Mouse (Mus musculus) testis, adult 2 months (tissue): ENCODE results near the gene Cd3e. TPM values are rescaled to one million over a fixed set of nuclear protein-coding genes. Genes with fewer than 3 reads are reported as not detected.

ENCODE experiments used
- H3K27ac ChIP-seq: fragments of 200-500 bp; 2 replicates; pipeline ENCODE4 v1.5.1; 2012; ENCODE audit warnings: low read depth, low read length; ENCODE audit not compliant: control insufficient read depth, insufficient read depth
- H3K27me3 ChIP-seq: fragments of 200-500 bp; 2 replicates; pipeline ENCODE4 v1.6.1; 2012; ENCODE audit warnings: mild to moderate bottlenecking, low read length, moderate library complexity; ENCODE audit not compliant: control insufficient read depth, insufficient read depth
- H3K36me3 ChIP-seq: fragments of 200-500 bp; 2 replicates; pipeline ENCODE4 v1.6.1; 2012; ENCODE audit warnings: mild to moderate bottlenecking, low read length; ENCODE audit not compliant: control insufficient read depth, insufficient read depth
- H3K4me1 ChIP-seq: fragments of 200-500 bp; 2 replicates; pipeline ENCODE4 v1.6.1; 2012; ENCODE audit warnings: low read length; ENCODE audit not compliant: control insufficient read depth, insufficient read depth
- H3K4me3 ChIP-seq: fragments of 200-500 bp; 2 replicates; pipeline ENCODE4 v1.5.1; 2012; ENCODE audit warnings: low read depth, mild to moderate bottlenecking, low read length, moderate library complexity, mixed read lengths; ENCODE audit not compliant: control insufficient read depth
- CTCF ChIP-seq: fragments of 200-500 bp; IDR thresholded peaks from 2 replicates; pipeline ENCODE4 v1.5.1; 2012; ENCODE audit warnings: low read depth, mild to moderate bottlenecking, inconsistent platforms, low read length, moderate library complexity; ENCODE audit not compliant: control insufficient read depth, insufficient read depth, insufficient replicate concordance
- POLR2A ChIP-seq: fragments of 200-500 bp; IDR thresholded peaks from 2 replicates; pipeline ENCODE4 v1.6.1; 2012; ENCODE audit warnings: low read depth, mild to moderate bottlenecking, inconsistent platforms, low read length, moderate library complexity; ENCODE audit not compliant: control insufficient read depth
- polyA plus RNA-seq: library from polyadenylated mRNA; depleted of rRNA; stranded (reverse); fragments of >200 nt; gene quantifications from 2 replicates; pipeline ENCODE4 v1.2.3, GENCODE M21; 2012

Cd3e gene
- polyA plus RNA-seq, 1 experiment = 0.43 TPM

- H3K4me3 ChIP-seq = no peak overlapping the region
- no peaks in the 10 kb centered on the region for H3K4me1 ChIP-seq
- no peaks in the 10 kb centered on the region for H3K36me3 ChIP-seq
- H3K27me3 ChIP-seq = no peaks in the 10 kb centered on the region
- TF ChIP-seq POLR2A (no peak), CTCF (no peak)
- H3K27ac ChIP-seq = no peak overlapping the region
These were observed 22.8 kb upstream of the Cd3e start for GRCm38 (mm10) chr9:45032261-45032660.

GRCm38 (mm10) chr9:45030341-45030740 is 20.9 kb upstream of the Cd3e start:
- Histone ChIP-seq H3K27me3 (no peaks in the 10 kb centered on the region), H3K4me3 (no peak overlapping the region), H3K27ac (no peak overlapping the region), H3K4me1 (no peaks in the 10 kb centered on the region), H3K36me3 (no peaks in the 10 kb centered on the region)
- TF ChIP-seq POLR2A (no peak), CTCF (no peak)

DNA sequence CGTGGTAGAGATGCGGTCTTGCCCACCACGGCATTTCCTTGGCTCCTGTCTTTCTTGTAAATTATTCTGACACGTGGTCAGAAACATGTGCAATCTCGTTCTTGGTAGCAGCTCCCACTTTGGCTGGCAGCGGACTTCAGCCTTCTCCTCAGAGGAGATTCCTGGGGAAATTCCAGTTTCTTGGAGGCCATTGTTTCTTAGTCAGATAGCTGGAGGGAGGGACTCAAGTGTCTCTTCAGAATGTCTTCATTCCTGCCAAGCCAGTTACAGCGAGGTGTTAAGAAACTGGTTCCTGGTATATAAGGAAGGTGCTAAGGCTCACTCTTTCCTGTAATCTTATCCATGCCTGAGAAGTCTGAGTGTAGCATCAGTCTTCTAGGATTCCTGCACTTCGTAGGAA is 17.9 kb upstream of the Cd3e start:
- no peak overlapping the region for H3K27ac ChIP-seq
- no peaks in the 10 kb centered on the region for H3K36me3 ChIP-seq
- H3K27me3 ChIP-seq = no peaks in the 10 kb centered on the region
- no peaks in the 10 kb centered on the region for H3K4me1 ChIP-seq
- no peak for TF ChIP-seq POLR2A
- no peak overlapping the region for H3K4me3 ChIP-seq

GRCm38 (mm10) chr9:45024187-45024586 is 14.8 kb upstream of the Cd3e start:
- no peak overlapping the region for H3K27ac ChIP-seq
- no peak for TF ChIP-seq POLR2A
- TF ChIP-seq CTCF = no peak
- no peak overlapping the region for H3K4me3 ChIP-seq
- H3K4me1 ChIP-seq = no peaks in the 10 kb centered on the region
- H3K27me3 ChIP-seq = no peaks in the 10 kb centered on the region
- H3K36me3 ChIP-seq = no peaks in the 10 kb centered on the region

DNA sequence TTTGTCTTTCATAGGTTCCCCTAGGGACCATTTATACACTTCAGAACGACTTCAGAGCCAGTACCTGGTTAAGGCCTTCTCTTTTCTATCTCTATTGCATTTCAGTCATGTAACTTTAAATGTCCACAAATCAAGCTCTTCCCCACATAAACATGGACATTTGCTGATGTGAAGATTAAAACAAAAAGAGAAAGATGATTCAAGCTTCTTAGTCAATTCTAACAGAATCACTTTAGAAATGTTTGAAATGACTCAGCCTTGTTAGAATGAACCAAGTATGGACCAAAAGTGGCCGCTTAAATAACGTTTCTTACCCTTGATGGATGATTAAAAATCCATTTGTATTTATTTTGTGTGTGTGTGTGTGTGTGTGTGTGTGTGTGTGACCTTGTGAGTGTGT is 14.2 kb upstream of the Cd3e start:
- Histone ChIP-seq H3K4me1 (no peaks in the 10 kb centered on the region), H3K27me3 (no peaks in the 10 kb centered on the region), H3K36me3 (no peaks in the 10 kb centered on the region), H3K27ac (no peak overlapping the region), H3K4me3 (no peak overlapping the region)
- TF ChIP-seq CTCF (no peak), POLR2A (no peak)

DNA sequence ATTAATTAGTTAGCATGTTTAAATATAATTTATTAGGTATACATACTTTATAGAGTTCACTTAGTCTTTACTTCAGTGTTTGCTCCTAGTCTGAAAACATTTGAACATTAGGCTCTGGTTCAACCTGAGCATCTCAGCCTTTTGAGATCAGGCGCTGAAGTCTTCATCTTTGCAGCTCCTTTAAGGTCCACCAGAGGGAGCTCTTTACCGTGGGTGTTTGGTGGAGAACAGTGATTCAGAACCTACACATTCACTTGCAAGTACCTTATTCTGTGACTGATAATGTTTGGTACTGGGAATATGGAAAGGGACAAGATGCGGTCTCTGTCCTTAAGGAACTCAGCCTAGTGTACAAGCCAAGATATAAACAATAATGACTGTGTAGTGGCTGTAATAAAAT is 13.4 kb upstream of the Cd3e start:
- H3K4me3 ChIP-seq = no peak overlapping the region
- no peak overlapping the region for H3K27ac ChIP-seq
- no peaks in the 10 kb centered on the region for H3K4me1 ChIP-seq
- TF ChIP-seq CTCF = no peak
- TF ChIP-seq POLR2A = no peak
- no peaks in the 10 kb centered on the region for H3K27me3 ChIP-seq
- no peaks in the 10 kb centered on the region for H3K36me3 ChIP-seq

DNA sequence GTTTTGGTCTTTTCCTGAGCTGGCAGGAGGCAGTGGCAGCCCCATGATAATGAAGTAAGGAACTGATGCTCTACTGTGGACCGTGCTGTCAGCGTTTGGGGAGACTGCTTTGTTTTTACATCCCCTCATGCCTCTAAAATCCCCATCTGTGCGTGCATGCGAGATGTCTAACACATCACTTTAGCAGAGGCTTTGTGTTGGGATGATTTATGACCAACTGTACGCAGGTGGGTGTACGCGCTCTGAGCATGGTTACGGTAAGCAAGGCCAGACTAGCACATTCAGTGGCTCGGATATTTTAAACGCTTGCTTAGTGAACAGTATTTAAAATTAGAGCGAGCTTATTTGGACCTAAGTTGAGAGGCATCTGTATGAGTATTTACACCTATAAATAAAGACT is 8.6 kb upstream of the Cd3e start:
- Histone ChIP-seq H3K4me3 (no peak overlapping the region), H3K27ac (no peak overlapping the region), H3K27me3 (no peaks in the 10 kb centered on the region), H3K36me3 (no peaks in the 10 kb centered on the region), H3K4me1 (no peaks in the 10 kb centered on the region)
- no peak for TF ChIP-seq POLR2A
- TF ChIP-seq CTCF = no peak

DNA sequence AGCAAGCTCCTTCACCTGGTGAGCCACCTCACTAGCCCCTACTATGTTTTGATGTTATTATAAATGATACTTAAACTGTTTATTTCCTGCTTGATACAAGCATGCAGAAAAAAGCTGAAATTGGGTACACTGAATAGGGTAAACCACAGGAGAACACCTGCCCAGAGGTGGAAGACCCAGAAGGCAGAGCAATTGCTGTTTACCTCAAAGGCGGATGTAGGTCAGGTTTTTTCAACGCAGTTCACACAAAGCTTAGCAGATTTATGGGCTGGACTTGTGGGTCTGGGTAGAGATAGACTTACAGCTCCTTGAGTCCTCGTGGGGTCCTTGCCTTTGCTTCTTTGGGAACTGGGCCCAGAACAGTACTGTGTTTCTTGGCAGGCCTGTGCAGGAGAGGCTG is 6.4 kb upstream of the Cd3e start:
- Histone ChIP-seq H3K36me3 (no peaks in the 10 kb centered on the region), H3K27ac (no peak overlapping the region), H3K27me3 (no peaks in the 10 kb centered on the region), H3K4me3 (no peak overlapping the region), H3K4me1 (no peaks in the 10 kb centered on the region; the same call in 1 of the 2 replicates)
- TF ChIP-seq CTCF = no peak
- no peak for TF ChIP-seq POLR2A
